Mouse (Mus musculus) liver, adult 2 months (tissue): ENCODE data around the gene Gm20814. TPM values are rescaled to one million over a fixed set of nuclear protein-coding genes. Genes with fewer than 3 reads are reported as not detected.
"Not testable (repeated sequence)": the region's sequence is repeated elsewhere in the genome, so short reads cannot be mapped to it uniquely, and the experiment has no call there.

ENCODE experiments used
- DNase-seq: peaks from one replicate; pipeline ENCODE4 v3.0.0-alpha.2; 2011; ENCODE audit warnings: low read depth, low spot score; ENCODE audit errors: extremely low read depth
- H3K27ac ChIP-seq: fragments of 200-500 bp; replicated peaks from 2 replicates; pipeline ENCODE4 v1.5.1; 2012; ENCODE audit warnings: low read depth, mild to moderate bottlenecking, control low read depth, inconsistent platforms, low read length; ENCODE audit not compliant: insufficient read depth
- H3K27me3 ChIP-seq: fragments of 200-500 bp; 2 replicates; pipeline ENCODE4 v1.6.1; 2012; ENCODE audit warnings: mild to moderate bottlenecking, moderate library complexity, low read length, inconsistent platforms; ENCODE audit not compliant: control insufficient read depth, insufficient read depth
- H3K36me3 ChIP-seq: fragments of 200-500 bp; 2 replicates; pipeline ENCODE4 v1.6.1; 2012; ENCODE audit warnings: low read length, inconsistent platforms; ENCODE audit not compliant: control insufficient read depth, insufficient read depth
- H3K4me1 ChIP-seq: fragments of 200-500 bp; 2 replicates; pipeline ENCODE4 v1.6.1; 2011; ENCODE audit warnings: low read length; ENCODE audit not compliant: control insufficient read depth, insufficient read depth
- H3K4me3 ChIP-seq: fragments of 200-500 bp; 2 replicates; pipeline ENCODE4 v1.5.1; 2011; ENCODE audit warnings: low read depth, mild to moderate bottlenecking, control low read depth, low read length, moderate library complexity; ENCODE audit not compliant: insufficient read depth
- H3K79me2 ChIP-seq: fragments of 200-500 bp; 2 replicates; pipeline ENCODE4 v1.6.1; 2012; ENCODE audit warnings: inconsistent platforms, mild to moderate bottlenecking, low read length, moderate library complexity; ENCODE audit not compliant: control insufficient read depth, insufficient read depth
- H3K9ac ChIP-seq: fragments of 200-500 bp; 2 replicates; pipeline ENCODE4 v1.6.1; 2012; ENCODE audit warnings: low read depth, mild to moderate bottlenecking, control low read depth, inconsistent platforms, low read length
- WGBS: fragments of 180-500 bp; shearing (Covaris S2); methylation state at CpG from one replicate; pipeline ENCODE4 v1.1.7; 2018; 5-methylcytosine and 5-hydroxymethylcytosine counted together
- polyA plus RNA-seq: library from polyadenylated mRNA; depleted of rRNA; stranded (reverse); fragments of >200 nt; gene quantifications from 2 replicates; pipeline ENCODE4 v1.2.3, GENCODE M21; 2012; rRNA removed
- total RNA-seq: library from RNA; depleted of rRNA; stranded (reverse); fragments of >200 nt; gene quantifications from 2 replicates; pipeline ENCODE4 v1.2.3, GENCODE M21; 2014; rRNA removed

Gene Gm20814
- total RNA-seq (not detected in 2 replicates), polyA plus RNA-seq (not detected in 2 replicates)

GRCm38 (mm10) chrY:75195556-75195955 is at the start of gene Gm20814:
TSS of gene Gm20814 (plus strand) at chrY:75195856.
- H3K79me2 ChIP-seq, H3K27ac ChIP-seq, H3K36me3 ChIP-seq, H3K4me3 ChIP-seq, H3K27me3 ChIP-seq, H3K4me1 ChIP-seq, DNase-seq, H3K9ac ChIP-seq: not testable (repeated sequence)
- WGBS: 60% methylated on average over 1 of the region's 6 CpGs
